Mouse (Mus musculus) lung, embryonic 16.5 days (tissue): ENCODE data around the gene Bag2. TPM values are rescaled to one million over a fixed set of nuclear protein-coding genes. Genes with fewer than 3 reads are reported as not detected.

ENCODE experiments used
- ATAC-seq: fragments of 200-750 bp; cut with Nextera tagmentation; 2 replicates; pipeline ENCODE4 v1.8.0; 2017; ENCODE audit warnings: low read depth, mild to moderate bottlenecking, moderate library complexity
- H3K27ac ChIP-seq: fragments of 300-500 bp; sonication (generic); 2 replicates; pipeline ENCODE4 v1.5.1; 2014; ENCODE audit warnings: mild to moderate bottlenecking, control low read depth, low read length
- H3K27me3 ChIP-seq: fragments of 300-500 bp; sonication (generic); 2 replicates; pipeline ENCODE4 v1.6.1; 2014; ENCODE audit warnings: low read depth, low read length, mixed read lengths; ENCODE audit not compliant: control insufficient read depth, insufficient read depth
- H3K36me3 ChIP-seq: fragments of 300-500 bp; sonication (generic); 2 replicates; pipeline ENCODE4 v1.6.1; 2014; ENCODE audit warnings: low read length; ENCODE audit not compliant: control insufficient read depth, insufficient read depth
- H3K4me1 ChIP-seq: fragments of 300-500 bp; sonication (generic); replicated peaks from 2 replicates; pipeline ENCODE4 v1.6.1; 2014; ENCODE audit warnings: low read length, mixed read lengths; ENCODE audit not compliant: control insufficient read depth, insufficient read depth
- H3K4me2 ChIP-seq: fragments of 300-500 bp; sonication (generic); 2 replicates; pipeline ENCODE4 v1.6.1; 2014; ENCODE audit warnings: low read depth, low read length, control low read depth
- H3K4me3 ChIP-seq: fragments of 300-500 bp; sonication (generic); 2 replicates; pipeline ENCODE4 v1.5.1; 2014; ENCODE audit warnings: mild to moderate bottlenecking, low read length, control low read depth
- H3K9ac ChIP-seq: fragments of 300-500 bp; sonication (generic); 2 replicates; pipeline ENCODE4 v1.6.1; 2014; ENCODE audit warnings: low read length, control low read depth
- H3K9me3 ChIP-seq: fragments of 300-500 bp; sonication (generic); 2 replicates; pipeline ENCODE4 v1.6.1; 2016; ENCODE audit warnings: low read length; ENCODE audit not compliant: control insufficient read depth
- WGBS: fragments of 180-500 bp; shearing (Covaris S2); extraction: QIAGEN DNeasy Blood & Tissue Kit; methylation state at CpG from one replicate; pipeline ENCODE4 v1.1.7; 2014; 5-methylcytosine and 5-hydroxymethylcytosine counted together
- polyA plus RNA-seq: library from polyadenylated mRNA; unstranded; fragments of >200 nt; fragmentation: Nextera tagmentation; extraction: Ambion mirVana; gene quantifications from 2 replicates; pipeline ENCODE4 v1.2.1, GENCODE M21; 2015

Bag2 gene
- polyA plus RNA-seq, 1 experiment from 2014 or later: 39.0 TPM

DNA sequence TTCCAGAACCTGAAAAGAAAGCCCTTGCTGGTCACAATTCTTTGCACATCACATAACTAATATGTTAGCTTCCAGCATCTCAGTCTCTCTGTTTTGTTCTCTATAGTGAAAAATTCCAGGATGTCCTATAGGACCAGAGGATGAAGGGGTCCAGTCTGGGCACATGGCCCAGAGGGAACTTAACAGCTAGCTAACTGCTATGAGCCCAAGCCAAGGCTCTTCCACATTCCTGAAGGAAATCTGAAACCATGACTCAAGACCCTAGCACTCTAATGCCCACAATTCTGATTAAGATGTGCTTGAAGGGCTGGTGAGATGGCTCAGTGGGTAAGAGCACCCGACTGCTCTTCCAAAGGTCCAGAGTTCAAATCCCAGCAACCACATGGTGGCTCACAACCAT lies 40.0 kb downstream of the Bag2 start:
- no peak for ATAC-seq
- peaks cover 4% of the 10 kb centered on the region; the same call in 1 of the 2 replicates for H3K4me1 ChIP-seq
- no peaks in the 10 kb centered on the region for H3K9me3 ChIP-seq
- H3K27me3 ChIP-seq: no peaks in the 10 kb centered on the region
- no peak overlapping the region for H3K27ac ChIP-seq
- H3K4me2 ChIP-seq: no peak overlapping the region
- no peak overlapping the region for H3K4me3 ChIP-seq
- H3K9ac ChIP-seq: no peak overlapping the region
- 55% methylated on average over 1 of the region's 1 CpGs for WGBS
- H3K36me3 ChIP-seq: peaks cover 3% of the 10 kb centered on the region; the same call in 1 of the 2 replicates

DNA sequence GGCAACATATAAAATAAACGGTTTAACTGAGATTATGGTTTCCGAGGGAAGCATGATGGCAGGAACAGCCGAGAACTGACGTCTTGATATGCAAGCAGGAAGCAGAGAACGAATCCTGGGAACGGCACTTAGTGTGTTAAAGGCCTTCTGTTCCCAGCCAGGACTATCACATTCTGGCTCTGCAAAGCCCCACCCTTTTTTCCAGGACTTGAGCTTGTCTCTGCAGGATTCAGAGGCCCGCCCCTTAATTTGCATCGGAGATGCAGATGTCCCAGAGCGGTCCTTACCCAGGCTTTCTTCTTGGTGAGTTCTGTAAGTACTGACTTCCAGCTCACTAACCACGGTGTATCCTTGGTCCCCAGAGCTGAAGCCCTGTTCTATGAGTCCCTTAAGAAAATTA lies 42.8 kb downstream of the Bag2 start:
- no peaks in the 10 kb centered on the region for H3K36me3 ChIP-seq
- H3K9ac ChIP-seq: no peak overlapping the region
- no peak overlapping the region for H3K27ac ChIP-seq
- no peak for ATAC-seq
- no peaks in the 10 kb centered on the region for H3K27me3 ChIP-seq
- H3K4me1 ChIP-seq: no peaks in the 10 kb centered on the region
- WGBS: 4% methylated on average over 10 of the region's 10 CpGs
- H3K9me3 ChIP-seq: no peaks in the 10 kb centered on the region
- peak overlapping the region; percentile 28; the same call in 1 of the 2 replicates for H3K4me2 ChIP-seq
- no peak overlapping the region for H3K4me3 ChIP-seq

DNA sequence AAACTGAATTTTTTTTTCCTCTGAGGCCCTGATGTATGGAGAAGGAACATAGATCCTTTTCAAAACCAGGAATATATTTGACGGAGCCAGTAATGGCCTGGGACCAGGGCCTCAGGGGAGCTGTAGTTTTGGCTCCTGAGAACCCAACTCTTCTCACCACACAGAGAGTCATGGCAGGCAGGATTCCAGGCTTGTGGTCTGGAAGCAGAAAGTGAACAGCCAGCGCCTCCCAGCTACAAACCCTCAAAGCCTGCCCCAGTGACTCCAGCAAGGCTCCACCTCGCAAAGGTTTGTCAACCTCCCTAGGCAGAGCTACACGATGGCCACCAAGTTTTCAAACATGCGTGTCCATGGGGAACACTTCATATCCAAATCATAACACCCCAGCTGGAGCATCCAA lies 45.6 kb downstream of the Bag2 start:
- H3K4me1 ChIP-seq: no peaks in the 10 kb centered on the region
- no peaks in the 10 kb centered on the region for H3K36me3 ChIP-seq
- 85% methylated on average over 5 of the region's 5 CpGs for WGBS
- ATAC-seq: no peak
- no peaks in the 10 kb centered on the region for H3K27me3 ChIP-seq
- H3K27ac ChIP-seq: no peak overlapping the region
- no peak overlapping the region for H3K9ac ChIP-seq
- H3K9me3 ChIP-seq: no peaks in the 10 kb centered on the region
- no peak overlapping the region for H3K4me3 ChIP-seq
- H3K4me2 ChIP-seq: no peak overlapping the region

DNA sequence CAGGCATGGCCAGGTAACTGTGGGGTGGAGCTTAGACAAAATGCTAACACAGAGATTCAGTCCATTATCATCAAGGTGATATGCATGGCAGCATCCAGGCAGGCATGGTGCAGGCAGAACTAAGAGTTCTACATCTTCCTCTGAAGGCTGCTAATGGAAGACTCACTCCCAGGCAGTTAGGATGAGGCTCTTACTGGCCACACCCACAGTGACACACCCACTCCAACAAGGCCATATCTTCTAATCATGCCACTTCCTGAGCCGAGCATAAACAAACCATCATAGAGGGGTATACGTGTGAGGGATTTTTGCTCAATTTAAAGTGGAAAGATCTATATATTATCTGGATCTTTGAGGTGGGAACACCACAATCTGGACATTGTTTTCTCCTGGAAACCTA lies 48.0 kb downstream of the Bag2 start:
- no peak overlapping the region for H3K27ac ChIP-seq
- no peaks in the 10 kb centered on the region for H3K36me3 ChIP-seq
- H3K9me3 ChIP-seq: no peaks in the 10 kb centered on the region
- H3K4me1 ChIP-seq: no peaks in the 10 kb centered on the region
- no peak overlapping the region for H3K9ac ChIP-seq
- no peak overlapping the region for H3K4me2 ChIP-seq
- H3K27me3 ChIP-seq: no peaks in the 10 kb centered on the region
- no peak for ATAC-seq
- 44% methylated on average over 2 of the region's 2 CpGs for WGBS
- H3K4me3 ChIP-seq: no peak overlapping the region

DNA sequence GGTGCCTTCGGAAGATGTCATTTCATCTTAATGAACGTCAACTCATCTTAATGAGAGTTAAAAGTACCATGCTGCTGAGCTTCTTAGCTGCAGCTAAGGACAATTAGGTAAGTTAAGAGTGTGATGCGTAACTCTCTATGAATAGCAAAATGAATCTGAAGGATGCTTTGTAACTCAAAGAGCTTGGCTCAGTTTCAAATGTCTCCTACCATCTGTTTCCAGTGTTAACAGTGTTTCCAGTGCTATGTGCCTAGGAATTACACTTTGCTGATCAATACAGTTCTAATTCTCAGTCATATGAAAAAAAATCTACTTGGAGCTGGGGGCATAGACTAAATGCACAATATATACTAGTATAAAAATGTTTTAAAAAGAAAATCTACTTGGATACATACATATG lies 56.4 kb downstream of the Bag2 start:
- H3K9ac ChIP-seq: no peak overlapping the region
- ATAC-seq: no peak

DNA sequence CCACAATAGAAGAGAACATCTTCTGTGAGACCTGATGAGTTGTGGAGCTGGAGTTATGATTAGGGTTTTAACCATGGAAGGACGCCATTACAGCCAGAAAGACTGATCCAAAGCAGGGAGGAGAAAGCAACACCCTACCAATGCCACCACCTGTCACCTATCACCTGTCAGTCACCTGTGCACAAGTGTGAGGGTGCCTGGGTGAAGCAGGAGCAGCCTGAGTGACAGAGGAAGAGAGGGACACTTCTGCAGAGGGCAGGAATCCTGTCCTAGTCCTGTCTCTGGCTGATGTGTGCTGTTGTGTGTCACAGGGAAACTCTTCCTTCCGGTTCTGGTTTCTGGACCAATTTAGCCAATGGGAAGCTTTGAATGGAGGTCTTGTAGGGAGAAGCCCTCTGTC lies 61.6 kb downstream of the Bag2 start:
- H3K27ac ChIP-seq: no peak overlapping the region
- H3K4me2 ChIP-seq: no peak overlapping the region
- no peaks in the 10 kb centered on the region for H3K4me1 ChIP-seq
- WGBS: 66% methylated on average over 2 of the region's 2 CpGs
- no peaks in the 10 kb centered on the region for H3K9me3 ChIP-seq
- no peak for ATAC-seq
- no peaks in the 10 kb centered on the region for H3K27me3 ChIP-seq
- H3K36me3 ChIP-seq: no peaks in the 10 kb centered on the region
- H3K9ac ChIP-seq: no peak overlapping the region
- no peak overlapping the region for H3K4me3 ChIP-seq

More for the DNA sequence above, 56.4 kb downstream of the Bag2 start:
- Histone ChIP-seq H3K9me3 (no peaks in the 10 kb centered on the region), H3K4me1 (no peaks in the 10 kb centered on the region), H3K27ac (no peak overlapping the region), H3K36me3 (no peaks in the 10 kb centered on the region), H3K27me3 (no peaks in the 10 kb centered on the region), H3K4me2 (no peak overlapping the region), H3K4me3 (no peak overlapping the region)
- 76% methylated on average over 3 of the region's 3 CpGs for WGBS

Other genes starting within 250 kb of the Bag2 start
- 37.8 and 37.9 TPM in 2 replicates for gene Prim2, start 88.0 kb downstream of the Bag2 start, polyA plus RNA-seq
- gene Rab23, start 37.9 kb downstream of the Bag2 start, polyA plus RNA-seq: 21.0 and 24.9 TPM in 2 replicates
- gene Zfp451, start 56.8 kb upstream of the Bag2 start, polyA plus RNA-seq: 22.4 and 23.3 TPM in 2 replicates
- 0.41 and 0.94 TPM in 2 replicates for gene Bend6, start 150.0 kb upstream of the Bag2 start, polyA plus RNA-seq
- 13.4 and 16.7 TPM in 2 replicates for gene Dst, start 150.4 kb upstream of the Bag2 start, polyA plus RNA-seq